Mouse (Mus musculus): ENCODE measurements at regions not wholly inside any gene's neighbourhood (a gene's known extent, or its start where the extent isn't known, plus 50 kb on each side); places are given as distances from the start of the nearest gene placed in this dataset.

GRCm38 (mm10) chr3:53969000-53969641 is 105.5 kb upstream of the Ufm1 start:
- DNase-seq (ENCODE audit: low spot score in 2 of 2) = no peak

GRCm38 (mm10) chr3:53965142-53965541 is 101.5 kb upstream of the Ufm1 start:
- no peak for DNase-seq (ENCODE audit: low spot score in 2 of 2)

- DNase-seq (ENCODE audit: low spot score in 2 of 2) = no peak
Measured at GRCm38 (mm10) chr3:53953801-53954200, 90.2 kb upstream of the Ufm1 start.

GRCm38 (mm10) chr3:53939684-53940189 is 76.1 kb upstream of the Ufm1 start:
- DNase-seq (ENCODE audit: low spot score in 2 of 2) = no peak

GRCm38 (mm10) chr3:53931745-53932144 is 68.1 kb upstream of the Ufm1 start:
- DNase-seq (ENCODE audit: low spot score in 2 of 2) = no peak

- no peak for DNase-seq (ENCODE audit: low spot score in 2 of 2)
Measured at GRCm38 (mm10) chr3:53919941-53920340, 56.3 kb upstream of the Ufm1 start.

- no peak for DNase-seq (ENCODE audit: low spot score in 2 of 2)
Measured at GRCm38 (mm10) chr3:53919541-53919940, 55.9 kb upstream of the Ufm1 start.

- DNase-seq (ENCODE audit: low spot score in 2 of 2) = no peak
Measured at GRCm38 (mm10) chr3:53917960-53918359, 54.3 kb upstream of the Ufm1 start.

- no peak for DNase-seq (ENCODE audit: low spot score in 2 of 2)
Measured at GRCm38 (mm10) chr3:53913984-53914669, 50.5 kb upstream of the Ufm1 start.

All from natural killer cell, adult 2 months (primary cell).